Mouse (Mus musculus) c-Kit-positive CD71-positive TER-119-negative erythroid progenitor cells, embryonic 14.5 days (primary cell): ENCODE data around the gene Igf1r.

Experiments used
- DNase-seq: peaks from one replicate; pipeline ENCODE4 v3.0.0-alpha.2; 2013; ENCODE audit warnings: low read depth

The Igf1r gene

GRCm38 (mm10) chr7:67952777-67953700 lies at the start of gene Igf1r:
Gene Igf1r, plus strand, starts transcription at chr7:67952827.
- DNase-seq = no peak

GRCm38 (mm10) chr7:67906358-67906757 lies 46.3 kb upstream of the Igf1r start:
- DNase-seq = no peak

- DNase-seq = no peak
Measured at GRCm38 (mm10) chr7:67907786-67908400, 44.7 kb upstream of the Igf1r start.

GRCm38 (mm10) chr7:67910528-67910927 lies 42.1 kb upstream of the Igf1r start:
- DNase-seq = no peak

- no peak for DNase-seq
Measured at GRCm38 (mm10) chr7:67910947-67911346, 41.7 kb upstream of the Igf1r start.

- no peak for DNase-seq
Measured at GRCm38 (mm10) chr7:67911841-67912240, 40.8 kb upstream of the Igf1r start.

GRCm38 (mm10) chr7:67916960-67917359 lies 35.7 kb upstream of the Igf1r start:
- no peak for DNase-seq

- DNase-seq = no peak
Measured at GRCm38 (mm10) chr7:67917753-67918152, 34.9 kb upstream of the Igf1r start.

GRCm38 (mm10) chr7:67919467-67919866 lies 33.2 kb upstream of the Igf1r start:
- DNase-seq = no peak

- DNase-seq = no peak
Measured at GRCm38 (mm10) chr7:67924215-67924614, 28.4 kb upstream of the Igf1r start.

GRCm38 (mm10) chr7:67930132-67930531 lies 22.5 kb upstream of the Igf1r start:
- no peak for DNase-seq

GRCm38 (mm10) chr7:67936801-67937200 lies 15.8 kb upstream of the Igf1r start:
- DNase-seq = no peak

- no peak for DNase-seq
Measured at GRCm38 (mm10) chr7:67943805-67944204, 8.8 kb upstream of the Igf1r start.

- no peak for DNase-seq
Measured at GRCm38 (mm10) chr7:67946901-67947300, 5.7 kb upstream of the Igf1r start.

- DNase-seq = no peak
Measured at GRCm38 (mm10) chr7:67950346-67950814, 2.2 kb upstream of the Igf1r start.

GRCm38 (mm10) chr7:67950815-67951531 lies 1.7 kb upstream of the Igf1r start:
- DNase-seq = peak; percentile 66

- peak; percentile 84 for DNase-seq
Measured at GRCm38 (mm10) chr7:67951532-67952035, 1.0 kb upstream of the Igf1r start.

- DNase-seq = no peak
Measured at GRCm38 (mm10) chr7:67952036-67952681, 468 bp upstream of the Igf1r start.

- DNase-seq = no peak
Measured at GRCm38 (mm10) chr7:67953764-67954242, 1.2 kb downstream of the Igf1r start.

- no peak for DNase-seq
Measured at GRCm38 (mm10) chr7:67954591-67955185, 2.1 kb downstream of the Igf1r start.

GRCm38 (mm10) chr7:67955276-67955675 lies 2.6 kb downstream of the Igf1r start:
- no peak for DNase-seq
